Mouse (Mus musculus): Measurements from ENCODE around the gene Olfr315.
"Not testable (repeated sequence)": the region's sequence is repeated elsewhere in the genome, so short reads cannot be mapped to it uniquely, and the experiment has no call there.

Olfr315 gene

DNA sequence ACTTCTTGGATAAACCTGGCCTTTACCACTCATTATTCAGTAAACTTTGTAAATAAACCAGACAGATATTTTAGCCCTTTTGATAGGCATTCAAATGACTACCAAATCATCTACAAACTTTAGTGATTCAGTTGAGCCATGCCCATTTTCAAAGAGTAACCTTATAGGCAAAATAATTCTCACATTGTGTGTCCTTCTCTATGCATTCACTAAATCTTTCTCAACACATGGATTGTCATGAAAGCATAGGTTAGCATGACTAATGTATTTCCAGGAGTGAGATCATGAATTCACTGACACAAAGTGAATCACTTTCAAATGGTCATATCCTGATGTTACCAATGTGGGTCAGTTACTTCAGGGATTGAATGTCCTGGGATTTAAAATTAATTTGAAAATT, at the start of gene Olfr315:
Olfr315 (plus strand) TSS at position 301 of the 400 bp plus-strand sequence.
- no peak for DNase-seq (ENCODE audit: extremely low read depth, low read depth, low spot score)

DNA sequence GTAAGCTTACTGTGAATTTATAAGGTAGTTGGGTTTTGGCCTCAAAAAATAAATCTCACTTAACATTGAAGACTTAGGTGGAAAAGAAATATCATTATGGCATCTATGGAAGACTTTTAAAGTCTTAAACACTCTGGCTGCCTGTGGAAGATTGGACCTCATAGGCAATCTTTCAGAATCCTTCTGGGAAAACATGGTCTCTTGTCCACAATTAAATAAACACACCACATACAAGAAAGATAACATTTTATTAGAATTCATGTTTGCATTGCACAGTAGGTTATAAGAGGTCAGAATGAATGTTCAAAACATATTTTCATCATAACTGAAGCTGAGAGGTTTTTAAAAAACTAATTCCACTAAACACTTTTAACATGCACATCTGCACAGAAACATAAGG, 49.1 kb upstream of the Olfr315 start, which contains the start of gene Olfr318:
Olfr318 (minus strand) TSS at position 101 of the 400 bp plus-strand sequence.
- DNase-seq (ENCODE audit: extremely low read depth, low read depth, low spot score): no peak

DNA sequence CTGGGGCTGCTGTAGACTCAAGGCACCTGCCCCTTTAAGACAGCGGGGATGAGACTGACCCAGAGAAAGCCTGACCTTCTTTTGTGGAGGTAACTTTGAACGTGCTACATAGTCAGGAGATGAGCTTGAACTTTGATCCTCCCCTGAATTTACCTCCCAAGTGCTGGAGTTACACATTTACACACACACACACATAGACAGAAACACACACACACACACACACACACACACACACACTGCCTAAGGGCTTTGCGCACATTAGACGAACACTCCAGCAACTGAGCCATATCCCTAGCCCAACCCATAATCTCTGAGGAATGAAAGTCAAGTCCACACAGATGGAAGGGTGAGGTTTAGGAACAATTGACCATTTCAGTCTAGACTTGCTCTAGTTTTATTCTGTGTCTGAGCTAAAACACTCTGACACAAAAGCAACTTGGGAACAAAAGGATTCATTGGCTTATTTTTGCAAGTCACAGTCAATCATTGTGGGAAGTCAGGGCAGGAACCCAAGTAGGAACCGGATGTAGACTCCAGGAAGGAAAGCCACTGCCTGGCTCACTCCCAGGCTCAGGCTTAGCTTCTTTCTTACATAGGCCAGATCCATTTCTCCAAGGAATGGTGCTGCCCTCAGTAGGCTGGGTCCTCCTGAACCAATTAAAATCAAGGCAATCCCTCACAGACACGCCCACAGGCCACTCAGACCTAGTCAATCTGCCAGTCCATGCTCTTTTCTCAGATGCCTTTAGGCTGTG, 44.9 kb upstream of the Olfr315 start:
- DNase-seq (ENCODE audit: extremely low read depth, low read depth, low spot score): not testable (repeated sequence)

DNA sequence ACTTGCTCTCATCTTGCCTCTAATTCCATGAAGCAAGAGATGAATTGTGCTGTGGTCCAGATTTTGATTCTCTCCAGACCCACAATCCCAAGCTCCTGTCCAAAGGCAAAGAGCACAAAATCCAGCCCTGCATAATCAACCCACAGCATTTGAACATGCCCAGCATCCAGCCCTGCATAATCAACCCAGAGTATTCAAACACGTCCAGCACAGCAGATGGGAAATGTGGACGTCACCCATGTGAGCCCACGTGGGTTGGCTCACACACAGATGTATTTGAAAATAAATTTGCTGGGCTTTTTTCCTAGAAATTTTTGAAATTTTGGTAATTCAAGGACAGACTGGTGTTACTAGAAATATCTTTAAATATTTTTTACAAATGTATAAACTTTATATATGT, 39.6 kb upstream of the Olfr315 start:
- DNase-seq (ENCODE audit: extremely low read depth, low read depth, low spot score): no peak

DNA sequence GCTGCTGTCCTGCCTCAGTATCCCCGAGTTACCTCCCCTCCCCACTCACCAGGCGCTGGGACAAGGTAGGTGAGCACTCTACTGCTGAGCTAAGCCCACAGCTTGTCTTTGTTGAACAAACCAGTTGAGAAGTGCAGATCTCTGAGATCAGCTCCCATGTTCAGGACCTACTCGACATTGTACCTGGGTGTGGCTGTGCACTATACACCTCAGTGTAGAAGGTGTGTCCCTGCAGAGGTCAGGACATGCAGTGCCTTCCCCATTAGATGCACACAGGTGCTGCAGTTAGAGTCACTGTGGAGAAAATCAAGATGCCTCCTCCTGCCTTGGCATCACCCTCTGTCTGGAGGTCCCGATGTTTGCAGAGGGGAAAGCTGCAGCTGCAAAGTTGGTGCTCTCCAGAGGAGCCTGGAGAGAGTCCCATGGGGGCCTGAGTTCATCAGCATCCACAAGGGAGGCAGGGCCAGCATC, 34.2 kb upstream of the Olfr315 start, which contains the start of gene Olfr317:
Olfr317 (minus strand) TSS at position 421 of the 471 bp plus-strand sequence.
- no peak for DNase-seq (ENCODE audit: extremely low read depth, low read depth, low spot score)

DNA sequence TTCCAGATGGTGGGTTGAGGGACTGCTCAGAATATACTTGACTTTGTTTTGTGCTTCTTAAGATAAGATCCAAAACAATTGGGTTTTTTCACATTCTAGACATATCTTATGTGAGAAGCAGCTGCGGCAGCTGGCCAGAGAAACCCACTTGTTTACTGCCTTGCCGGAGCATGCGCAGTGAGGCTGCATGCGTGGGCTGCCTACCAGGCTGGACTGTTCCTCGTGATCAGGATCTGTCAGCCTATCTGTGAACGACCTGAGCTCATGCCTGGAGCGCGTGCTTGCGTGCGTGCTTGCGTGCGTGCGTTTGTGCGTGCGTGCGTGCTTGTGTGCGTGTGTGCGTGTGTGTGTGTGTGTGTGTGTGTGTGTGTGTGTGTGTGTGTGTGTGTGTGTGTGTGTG, 21.9 kb upstream of the Olfr315 start:
- DNase-seq (ENCODE audit: extremely low read depth, low read depth, low spot score): not testable (repeated sequence)

GRCm38 (mm10) chr11:58752434-58752833, 20.6 kb upstream of the Olfr315 start, which contains the start of gene Olfr316:
Gene Olfr316 (plus strand): TSS chr11:58752734.
- no peak for DNase-seq (ENCODE audit: extremely low read depth, low read depth, low spot score)

- no peak for DNase-seq (ENCODE audit: extremely low read depth, low read depth, low spot score)
These were observed 9.6 kb downstream of the Olfr315 start, which contains the start of gene Olfr314 for GRCm38 (mm10) chr11:58782480-58783089. Gene Olfr314 (plus strand): TSS chr11:58782952.

DNA sequence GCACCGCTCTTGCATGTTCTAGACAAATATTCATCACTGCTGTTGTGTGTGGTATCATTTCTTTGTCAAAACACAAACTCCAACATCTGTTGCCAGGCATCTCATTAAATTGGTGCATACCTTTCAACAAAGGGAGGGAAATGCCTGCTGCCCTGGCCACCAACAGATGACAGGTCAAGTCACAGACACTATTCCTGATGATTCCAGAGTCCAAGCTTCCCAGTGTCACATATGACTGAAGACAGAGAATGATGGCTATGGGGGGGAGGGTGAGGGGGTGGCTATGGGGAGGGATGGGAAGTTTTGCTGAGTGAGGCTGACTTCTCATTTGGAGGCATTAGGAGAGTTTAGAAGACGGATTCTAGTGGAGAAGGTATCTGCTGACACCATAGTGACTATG, 11.2 kb downstream of the Olfr315 start:
- no peak for DNase-seq (ENCODE audit: extremely low read depth, low read depth, low spot score)

GRCm38 (mm10) chr11:58787651-58788050, 14.7 kb downstream of the Olfr315 start:
- no peak for DNase-seq (ENCODE audit: extremely low read depth, low read depth, low spot score)

- no peak for DNase-seq (ENCODE audit: extremely low read depth, low read depth, low spot score)
These were observed 15.4 kb downstream of the Olfr315 start for GRCm38 (mm10) chr11:58788346-58788745.

GRCm38 (mm10) chr11:58789532-58789931, 16.5 kb downstream of the Olfr315 start:
- no peak for DNase-seq (ENCODE audit: extremely low read depth, low read depth, low spot score)

DNA sequence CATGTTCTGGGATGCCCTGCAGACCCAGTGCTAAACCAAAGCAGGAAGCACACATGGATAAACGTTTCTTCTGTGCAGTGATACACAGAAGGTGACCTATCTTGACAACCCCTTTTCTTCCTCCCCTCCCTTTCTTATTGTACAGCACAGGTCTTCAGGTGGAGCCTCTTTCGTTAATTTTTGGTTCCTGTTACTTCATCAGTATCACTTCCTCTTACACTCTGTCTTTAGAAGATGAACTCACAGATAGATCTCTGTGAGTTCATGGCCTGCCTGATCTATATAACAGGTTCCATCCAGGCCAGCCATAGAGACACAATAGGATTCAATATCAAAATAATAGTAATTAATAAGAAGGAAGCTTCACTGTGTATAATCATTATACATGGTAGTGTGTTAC, 17.1 kb downstream of the Olfr315 start:
- no peak for DNase-seq (ENCODE audit: extremely low read depth, low read depth, low spot score)

DNA sequence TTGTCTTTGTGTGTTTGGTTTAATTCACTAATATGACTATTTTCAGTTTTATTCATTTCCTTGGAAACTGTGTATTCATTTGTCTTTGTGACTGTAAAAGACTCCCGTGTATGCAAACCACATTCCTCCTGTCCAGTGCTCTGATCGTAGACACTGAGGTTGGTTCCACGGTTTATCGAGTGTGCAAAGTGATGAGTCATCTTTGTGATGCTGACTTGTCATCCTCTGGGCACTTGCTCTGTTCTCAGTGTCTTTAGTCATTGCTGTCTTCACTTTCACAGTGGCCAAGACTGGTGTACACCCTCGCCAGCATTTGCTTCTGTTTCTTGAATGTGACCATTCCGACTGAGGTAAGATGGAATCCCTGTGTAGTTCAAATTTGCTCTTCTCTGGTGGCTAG, 17.7 kb downstream of the Olfr315 start:
- no peak for DNase-seq (ENCODE audit: extremely low read depth, low read depth, low spot score)

DNA sequence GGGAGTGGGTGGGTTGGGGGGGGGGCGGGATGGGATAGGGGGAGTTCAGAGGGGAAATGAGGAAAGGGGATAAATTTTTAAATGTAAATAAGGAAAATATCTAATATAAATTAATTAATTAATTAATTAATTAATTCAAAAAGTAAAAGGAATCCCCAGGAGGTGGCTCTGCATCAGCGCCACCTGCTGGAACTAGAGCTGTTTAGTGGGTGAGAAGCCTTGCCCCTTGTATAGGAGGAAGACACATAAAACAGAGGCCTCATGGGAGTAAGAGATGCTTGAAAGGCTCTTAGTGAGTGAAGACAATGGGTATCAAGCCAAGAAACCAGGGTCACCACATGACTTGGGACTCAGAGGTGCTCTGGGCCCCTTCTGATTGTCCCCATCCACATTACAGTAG, 22.9 kb downstream of the Olfr315 start:
- no peak for DNase-seq (ENCODE audit: extremely low read depth, low read depth, low spot score)

DNA sequence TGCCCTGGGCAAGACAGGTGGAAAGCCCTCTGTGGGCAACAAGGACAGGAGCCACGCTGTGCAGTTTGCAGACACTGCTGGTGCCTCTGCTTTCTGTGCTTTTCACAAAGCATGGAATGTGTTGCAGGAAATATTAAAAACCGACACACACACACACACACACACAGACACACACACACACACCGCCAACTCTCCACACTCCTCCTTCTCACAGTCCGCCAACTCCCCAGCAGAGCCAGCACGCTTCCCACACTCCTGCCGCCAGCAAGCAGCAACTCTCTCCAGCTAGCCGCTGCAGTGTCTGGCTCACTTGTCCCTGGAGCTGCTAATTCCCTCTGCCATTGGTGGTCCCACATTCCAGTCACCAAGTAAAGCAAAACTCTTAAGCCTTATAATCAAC, 23.9 kb downstream of the Olfr315 start:
- no peak for DNase-seq (ENCODE audit: extremely low read depth, low read depth, low spot score)

DNA sequence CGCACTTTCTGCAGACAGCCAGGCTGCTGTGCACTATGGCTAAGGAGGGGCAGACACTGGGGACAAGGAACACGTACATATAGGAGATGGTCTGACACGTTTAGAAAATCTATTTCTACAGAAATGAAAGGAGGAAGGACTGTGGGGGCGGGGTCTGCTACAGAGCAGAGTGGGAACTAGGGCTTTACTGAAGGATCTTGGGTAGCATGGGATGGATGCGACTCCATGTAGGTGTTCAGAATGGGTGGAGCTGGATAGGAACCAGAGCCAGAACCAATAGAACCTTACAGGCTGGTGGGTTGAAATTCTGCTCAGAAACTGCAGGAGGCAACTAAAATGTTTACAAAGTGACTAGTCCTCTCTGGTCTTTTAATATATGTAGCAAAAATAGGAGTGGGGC, 26.8 kb downstream of the Olfr315 start:
- no peak for DNase-seq (ENCODE audit: extremely low read depth, low read depth, low spot score)

DNA sequence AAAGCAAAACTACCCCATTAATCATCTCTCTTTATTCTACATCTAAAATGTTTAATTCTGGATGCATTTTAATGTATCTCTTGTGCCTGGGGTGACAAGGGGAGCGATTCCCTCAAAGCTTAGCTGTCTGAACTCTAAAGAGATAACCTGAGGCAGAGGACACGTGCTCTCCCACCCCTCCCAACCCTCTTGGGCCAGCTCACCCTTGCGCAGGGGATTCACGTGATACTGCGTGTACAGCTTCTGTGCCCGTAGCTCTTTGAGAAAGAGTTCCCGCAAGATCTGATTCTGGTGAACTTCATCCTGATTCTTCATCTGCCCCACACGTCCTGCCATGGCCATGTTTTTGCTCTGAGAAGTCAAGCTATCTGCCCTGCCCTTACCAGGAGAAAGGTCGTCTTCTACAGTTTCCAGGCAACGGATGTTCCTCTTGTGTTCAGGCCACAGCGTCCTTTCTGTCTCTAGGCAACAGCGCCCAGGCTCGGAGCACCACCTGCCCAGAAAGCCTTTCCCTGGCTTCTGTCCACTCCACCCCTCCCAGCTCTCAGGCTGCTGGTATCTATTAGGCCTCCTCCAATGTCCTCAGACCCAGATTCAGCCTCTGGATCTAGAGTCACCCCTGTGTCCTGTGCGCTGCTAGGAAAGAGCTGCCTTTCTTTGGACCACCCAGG, 28.7 kb downstream of the Olfr315 start, which contains the start of gene Fam183b:
Fam183b (minus strand) TSS at position 403 of the 671 bp plus-strand sequence.
- DNase-seq (ENCODE audit: extremely low read depth, low read depth, low spot score): no peak

DNA sequence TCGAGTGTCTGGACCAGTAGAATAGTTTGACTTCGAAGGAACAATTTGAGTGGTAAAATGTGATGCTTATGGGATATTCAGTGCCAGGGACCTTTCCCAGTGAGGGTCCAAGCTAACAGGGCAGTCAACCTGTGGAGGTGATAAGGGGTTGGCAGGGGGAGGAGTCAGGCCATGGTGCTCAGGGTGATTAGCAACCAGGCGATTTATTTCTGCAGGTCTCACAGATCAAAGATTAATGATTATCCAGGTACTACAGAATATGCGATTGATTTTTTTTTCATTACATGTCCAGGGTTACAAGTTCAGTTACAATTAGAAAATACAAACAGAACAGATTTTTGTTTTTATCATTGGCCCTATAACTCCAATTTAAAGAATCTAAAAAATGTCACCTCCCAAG, 30.9 kb downstream of the Olfr315 start:
- no peak for DNase-seq (ENCODE audit: extremely low read depth, low read depth, low spot score)

GRCm38 (mm10) chr11:58804393-58804792, 31.4 kb downstream of the Olfr315 start:
- DNase-seq (ENCODE audit: extremely low read depth, low read depth, low spot score): no peak

DNA sequence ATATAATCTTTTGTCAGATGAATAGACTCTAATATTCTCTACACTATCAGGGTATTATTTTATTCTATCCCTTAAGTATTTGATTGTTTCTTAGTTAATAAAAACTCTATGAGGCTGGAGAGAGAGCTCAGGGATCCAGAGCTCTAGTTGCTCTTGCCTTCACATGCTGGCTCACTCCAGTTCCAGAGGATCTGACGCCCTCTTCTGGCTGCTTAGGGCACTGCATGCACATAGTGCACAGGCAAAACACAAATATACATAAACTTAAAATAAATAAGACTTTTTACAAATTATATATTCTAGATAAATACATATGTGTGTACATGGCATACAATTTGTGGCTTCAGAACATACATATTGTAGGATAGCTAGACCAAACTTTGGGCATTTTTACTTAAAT, 39.0 kb downstream of the Olfr315 start:
- no peak for DNase-seq (ENCODE audit: extremely low read depth, low read depth, low spot score)
